Mouse (Mus musculus): ENCODE measurements around the gene Gpx5. TPM values are rescaled to one million over a fixed set of nuclear protein-coding genes. Genes with fewer than 3 reads are reported as not detected.

Gene Gpx5
- polyA plus RNA-seq, 1 experiment from 2014 or later: not detected

GRCm38 (mm10) chr13:21275815-21276550 is 16.5 kb downstream of the Gpx5 start:
- ATAC-seq (ENCODE audit: insufficient number of reproducible peaks, low FRiP score, low TSS enrichment, low read depth): peak; percentile 74; the same call in 1 of the 2 replicates
- Histone ChIP-seq H3K4me1 (ENCODE audit: control insufficient read depth, insufficient read depth, low read length) (peaks cover 2% of the 10 kb centered on the region; the same call in 1 of the 2 replicates), H3K4me2 (ENCODE audit: low read depth, severe bottlenecking) (peak overlapping the region; percentile 66), H3K36me3 (ENCODE audit: control insufficient read depth, insufficient read depth, low read length) (no peaks in the 10 kb centered on the region), H3K9ac (ENCODE audit: low read length) (peak overlapping the region; percentile 57), H3K27me3 (ENCODE audit: control insufficient read depth, insufficient read depth, low read length) (no peaks in the 10 kb centered on the region), H3K4me3 (ENCODE audit: low read depth, low read length) (peak overlapping the region; percentile 58), H3K9me3 (ENCODE audit: control insufficient read depth, low read length) (no peaks in the 10 kb centered on the region), H3K27ac (replicated peaks; ENCODE audit: low read depth, low read length) (no peak overlapping the region)
- peak; percentile 91 for DNase-seq (ENCODE audit: low spot score)
- under 1% methylated on average over 25 of the region's 25 CpGs for WGBS

- no peaks in the 10 kb centered on the region for H3K9me3 ChIP-seq (ENCODE audit: control insufficient read depth, low read length)
- peaks cover 2% of the 10 kb centered on the region; the same call in 1 of the 2 replicates for H3K4me1 ChIP-seq (ENCODE audit: control insufficient read depth, insufficient read depth, low read length)
- H3K27me3 ChIP-seq (ENCODE audit: control insufficient read depth, insufficient read depth, low read length): no peaks in the 10 kb centered on the region
- WGBS: under 1% methylated on average over 29 of the region's 29 CpGs
- H3K27ac ChIP-seq (replicated peaks; ENCODE audit: low read depth, low read length): no peak overlapping the region
- H3K4me2 ChIP-seq (ENCODE audit: low read depth, severe bottlenecking): peak overlapping the region; percentile 58
- peak; percentile 56; the same call in 1 of the 2 replicates for ATAC-seq (ENCODE audit: insufficient number of reproducible peaks, low FRiP score, low TSS enrichment, low read depth)
- peak overlapping the region; percentile 35; the same call in 1 of the 2 replicates for H3K9ac ChIP-seq (ENCODE audit: low read length)
- DNase-seq (ENCODE audit: low spot score): peak; percentile 58
- H3K4me3 ChIP-seq (ENCODE audit: low read depth, low read length): peak overlapping the region; percentile 58
- no peaks in the 10 kb centered on the region for H3K36me3 ChIP-seq (ENCODE audit: control insufficient read depth, insufficient read depth, low read length)
Observed at GRCm38 (mm10) chr13:21275021-21275814, 17.3 kb downstream of the Gpx5 start.

- DNase-seq (ENCODE audit: low spot score): no peak
- H3K27ac ChIP-seq (replicated peaks; ENCODE audit: low read depth, low read length): no peak overlapping the region
- ATAC-seq (ENCODE audit: insufficient number of reproducible peaks, low FRiP score, low TSS enrichment, low read depth): no peak
- H3K4me3 ChIP-seq (ENCODE audit: low read depth, low read length): no peak overlapping the region
- no peaks in the 10 kb centered on the region for H3K27me3 ChIP-seq (ENCODE audit: control insufficient read depth, insufficient read depth, low read length)
- H3K4me2 ChIP-seq (ENCODE audit: low read depth, severe bottlenecking): no peak overlapping the region; the same call in 1 of the 2 replicates
- peaks cover 2% of the 10 kb centered on the region; the same call in 1 of the 2 replicates for H3K4me1 ChIP-seq (ENCODE audit: control insufficient read depth, insufficient read depth, low read length)
- H3K36me3 ChIP-seq (ENCODE audit: control insufficient read depth, insufficient read depth, low read length): no peaks in the 10 kb centered on the region
- WGBS: 2% methylated on average over 1 of the region's 1 CpGs
- H3K9me3 ChIP-seq (ENCODE audit: control insufficient read depth, low read length): no peaks in the 10 kb centered on the region
- H3K9ac ChIP-seq (ENCODE audit: low read length): no peak overlapping the region
Observed at GRCm38 (mm10) chr13:21268262-21268661, 24.3 kb downstream of the Gpx5 start.

GRCm38 (mm10) chr13:21267541-21267940 is 25.0 kb downstream of the Gpx5 start:
- Histone ChIP-seq H3K4me2 (ENCODE audit: low read depth, severe bottlenecking) (no peak overlapping the region; the same call in 1 of the 2 replicates), H3K27me3 (ENCODE audit: control insufficient read depth, insufficient read depth, low read length) (no peaks in the 10 kb centered on the region), H3K4me3 (ENCODE audit: low read depth, low read length) (no peak overlapping the region), H3K4me1 (ENCODE audit: control insufficient read depth, insufficient read depth, low read length) (peaks cover 2% of the 10 kb centered on the region; the same call in 1 of the 2 replicates), H3K27ac (replicated peaks; ENCODE audit: low read depth, low read length) (no peak overlapping the region), H3K9me3 (ENCODE audit: control insufficient read depth, low read length) (no peaks in the 10 kb centered on the region), H3K9ac (ENCODE audit: low read length) (no peak overlapping the region), H3K36me3 (ENCODE audit: control insufficient read depth, insufficient read depth, low read length) (no peaks in the 10 kb centered on the region)
- ATAC-seq (ENCODE audit: insufficient number of reproducible peaks, low FRiP score, low TSS enrichment, low read depth) (no peak), DNase-seq (ENCODE audit: low spot score) (no peak)
- 12% methylated on average over 4 of the region's 4 CpGs for WGBS

- ATAC-seq (ENCODE audit: insufficient number of reproducible peaks, low FRiP score, low TSS enrichment, low read depth) (no peak), DNase-seq (ENCODE audit: low spot score) (no peak)
- no peak overlapping the region for H3K4me2 ChIP-seq (ENCODE audit: low read depth, severe bottlenecking)
- H3K36me3 ChIP-seq (ENCODE audit: control insufficient read depth, insufficient read depth, low read length): no peaks in the 10 kb centered on the region
- no peak overlapping the region for H3K4me3 ChIP-seq (ENCODE audit: low read depth, low read length)
- 56% methylated on average over 2 of the region's 2 CpGs for WGBS
- H3K27ac ChIP-seq (replicated peaks; ENCODE audit: low read depth, low read length): no peak overlapping the region
- H3K9me3 ChIP-seq (ENCODE audit: control insufficient read depth, low read length): no peaks in the 10 kb centered on the region
- H3K27me3 ChIP-seq (ENCODE audit: control insufficient read depth, insufficient read depth, low read length): no peaks in the 10 kb centered on the region
- H3K4me1 ChIP-seq (ENCODE audit: control insufficient read depth, insufficient read depth, low read length): no peaks in the 10 kb centered on the region
- H3K9ac ChIP-seq (ENCODE audit: low read length): no peak overlapping the region
Observed at GRCm38 (mm10) chr13:21265736-21266135, 26.8 kb downstream of the Gpx5 start.

GRCm38 (mm10) chr13:21264366-21264765 is 28.2 kb downstream of the Gpx5 start:
- no peak overlapping the region for H3K27ac ChIP-seq (replicated peaks; ENCODE audit: low read depth, low read length)

GRCm38 (mm10) chr13:21263910-21264309 is 28.6 kb downstream of the Gpx5 start:
- H3K4me2 ChIP-seq (ENCODE audit: low read depth, severe bottlenecking): peak overlapping the region; percentile 40
- H3K36me3 ChIP-seq (ENCODE audit: control insufficient read depth, insufficient read depth, low read length): no peaks in the 10 kb centered on the region
- H3K9me3 ChIP-seq (ENCODE audit: control insufficient read depth, low read length): no peaks in the 10 kb centered on the region
- no peak overlapping the region for H3K27ac ChIP-seq (replicated peaks; ENCODE audit: low read depth, low read length)
- no peaks in the 10 kb centered on the region for H3K27me3 ChIP-seq (ENCODE audit: control insufficient read depth, insufficient read depth, low read length)
- H3K9ac ChIP-seq (ENCODE audit: low read length): peak overlapping the region; percentile 22; the same call in 1 of the 2 replicates
- DNase-seq (ENCODE audit: low spot score): no peak
- ATAC-seq (ENCODE audit: insufficient number of reproducible peaks, low FRiP score, low TSS enrichment, low read depth): no peak
- 2% methylated on average over 11 of the region's 11 CpGs for WGBS
- peak overlapping the region; percentile 23 for H3K4me3 ChIP-seq (ENCODE audit: low read depth, low read length)
- no peaks in the 10 kb centered on the region for H3K4me1 ChIP-seq (ENCODE audit: control insufficient read depth, insufficient read depth, low read length)

More at GRCm38 (mm10) chr13:21264366-21264765, 28.2 kb downstream of the Gpx5 start:
- Histone ChIP-seq H3K4me3 (ENCODE audit: low read depth, low read length) (peak overlapping the region; percentile 23), H3K9me3 (ENCODE audit: control insufficient read depth, low read length) (no peaks in the 10 kb centered on the region), H3K27me3 (ENCODE audit: control insufficient read depth, insufficient read depth, low read length) (no peaks in the 10 kb centered on the region), H3K36me3 (ENCODE audit: control insufficient read depth, insufficient read depth, low read length) (no peaks in the 10 kb centered on the region), H3K4me1 (ENCODE audit: control insufficient read depth, insufficient read depth, low read length) (no peaks in the 10 kb centered on the region), H3K4me2 (ENCODE audit: low read depth, severe bottlenecking) (peak overlapping the region; percentile 40), H3K9ac (ENCODE audit: low read length) (no peak overlapping the region)
- peak; percentile 91 for DNase-seq (ENCODE audit: low spot score)
- 2% methylated on average over 11 of the region's 11 CpGs for WGBS
- no peak for ATAC-seq (ENCODE audit: insufficient number of reproducible peaks, low FRiP score, low TSS enrichment, low read depth)

- Histone ChIP-seq H3K4me3 (ENCODE audit: low read depth, low read length) (no peak overlapping the region), H3K4me1 (ENCODE audit: control insufficient read depth, insufficient read depth, low read length) (no peaks in the 10 kb centered on the region), H3K36me3 (ENCODE audit: control insufficient read depth, insufficient read depth, low read length) (no peaks in the 10 kb centered on the region), H3K27ac (replicated peaks; ENCODE audit: low read depth, low read length) (no peak overlapping the region), H3K9me3 (ENCODE audit: control insufficient read depth, low read length) (no peaks in the 10 kb centered on the region), H3K27me3 (ENCODE audit: control insufficient read depth, insufficient read depth, low read length) (no peaks in the 10 kb centered on the region), H3K9ac (ENCODE audit: low read length) (no peak overlapping the region), H3K4me2 (ENCODE audit: low read depth, severe bottlenecking) (no peak overlapping the region)
- 76% methylated on average over 4 of the region's 4 CpGs for WGBS
- no peak for DNase-seq (ENCODE audit: low spot score)
- no peak for ATAC-seq (ENCODE audit: insufficient number of reproducible peaks, low FRiP score, low TSS enrichment, low read depth)
Observed at GRCm38 (mm10) chr13:21262787-21263461, 29.6 kb downstream of the Gpx5 start.
